Mouse (Mus musculus): ENCODE measurements around the gene Trim3. TPM values are rescaled to one million over a fixed set of nuclear protein-coding genes. Genes with fewer than 3 reads are reported as not detected.

Trim3 gene
- polyA plus RNA-seq (2012; rRNA removed), result 4.6 and 5.1 TPM in 2 replicates

DNA sequence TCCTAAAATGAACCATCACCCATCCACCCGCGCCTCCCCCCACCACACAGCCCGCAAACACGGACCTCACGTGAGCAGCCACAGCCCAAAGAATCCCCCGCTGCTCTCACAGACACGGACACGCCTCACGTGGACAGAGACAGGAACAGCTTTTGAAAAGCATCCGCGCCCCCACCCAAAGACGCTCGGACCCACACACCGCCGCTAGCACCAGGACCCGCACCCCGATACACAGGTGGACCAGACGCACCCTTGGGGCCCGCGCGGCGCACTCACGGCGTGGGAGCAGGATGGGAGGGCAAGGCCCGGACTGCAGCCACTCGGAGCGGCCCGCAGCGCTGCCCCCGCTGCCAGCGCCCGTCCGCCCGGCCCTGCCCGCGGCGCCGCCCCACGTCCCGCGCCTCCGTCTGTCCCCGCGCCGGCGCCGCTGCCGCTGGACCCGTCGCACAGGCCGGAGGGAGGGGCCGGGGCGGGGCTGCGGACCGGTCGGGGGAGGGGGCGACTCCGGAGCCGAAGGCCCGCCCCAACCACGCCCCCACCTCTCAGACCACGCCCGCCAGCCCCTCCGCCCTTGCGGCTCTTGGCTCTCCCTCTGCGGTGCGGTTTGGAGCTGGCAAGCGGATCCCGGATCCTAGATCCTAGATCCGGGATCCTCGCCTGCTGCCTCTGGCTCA, at the start of gene Trim3:
Trim3 (minus strand) TSS at position 445 of the 674 bp plus-strand sequence.
- peak within 1 kb of the TSS; percentile 55 for H3K27ac ChIP-seq (ENCODE audit: control insufficient read depth, insufficient read depth, low read depth, low read length)

GRCm38 (mm10) chr7:105650639-105651435, 17.5 kb upstream of the Trim3 start, which contains the start of gene Dnhd1:
TSS of gene Dnhd1 (plus strand) at chr7:105650827.
- Histone ChIP-seq H3K4me3 (ENCODE audit: control insufficient read depth, low read depth, low read length) (peak within 1 kb of the TSS; percentile 82), H3K27ac (ENCODE audit: control insufficient read depth, insufficient read depth, low read depth, low read length) (peak within 1 kb of the TSS; percentile 74), H3K4me1 (ENCODE audit: control insufficient read depth, insufficient read depth, low read length) (peaks cover 11% of the 10 kb centered on the region), H3K27me3 (ENCODE audit: control insufficient read depth, insufficient read depth, low read length) (no peaks in the 10 kb centered on the region), H3K36me3 (ENCODE audit: control insufficient read depth, insufficient read depth, low read length) (no peaks in the 10 kb centered on the region; the same call in none of the 2 replicates)
- TF ChIP-seq POLR2A (IDR thresholded peaks at IDR 0.05; ENCODE audit: control insufficient read depth, low read depth, low read length) (peak; percentile 68), CTCF (IDR thresholded peaks at IDR 0.05; ENCODE audit: control insufficient read depth, insufficient read depth, insufficient replicate concordance, low read depth, low read length) (peak; percentile 50; the same call in 1 of the 2 replicates)

More for the DNA sequence above, at the start of gene Trim3:
- peaks cover 7% of the 10 kb centered on the region for H3K4me1 ChIP-seq (ENCODE audit: control insufficient read depth, insufficient read depth, low read length)
- H3K27me3 ChIP-seq (ENCODE audit: control insufficient read depth, insufficient read depth, low read length), result no peaks in the 10 kb centered on the region; the same call in 1 of the 2 replicates
- H3K36me3 ChIP-seq (ENCODE audit: control insufficient read depth, insufficient read depth, low read length), result no peaks in the 10 kb centered on the region
- H3K4me3 ChIP-seq (ENCODE audit: control insufficient read depth, low read depth, low read length), result peak within 1 kb of the TSS; percentile 87
- TF ChIP-seq CTCF (IDR thresholded peaks at IDR 0.05; ENCODE audit: control insufficient read depth, insufficient read depth, insufficient replicate concordance, low read depth, low read length) (no peak), POLR2A (IDR thresholded peaks at IDR 0.05; ENCODE audit: control insufficient read depth, low read depth, low read length) (no peak)

DNA sequence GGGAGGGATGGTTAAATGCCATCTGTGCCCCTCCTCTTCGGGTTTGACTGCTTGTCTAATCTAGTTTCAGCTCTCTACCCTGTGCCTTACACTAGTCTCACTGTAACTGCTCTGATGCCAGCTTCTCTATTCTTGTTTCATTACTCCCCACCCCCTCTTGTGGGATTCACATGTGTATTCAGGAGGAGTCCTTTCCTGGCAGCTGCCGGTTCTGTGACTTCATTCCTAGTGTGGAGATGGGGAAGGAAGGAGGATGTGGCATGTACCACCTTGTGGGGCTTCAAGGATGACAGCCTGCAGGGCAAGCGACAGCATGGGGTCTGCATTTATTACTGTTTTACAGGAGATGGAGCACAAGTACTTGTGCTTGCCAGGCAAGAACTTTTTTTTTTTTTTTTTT, 8.6 kb upstream of the Trim3 start:
- H3K4me3 ChIP-seq (ENCODE audit: control insufficient read depth, low read depth, low read length), result no peak overlapping the region
- no peak for TF ChIP-seq CTCF (IDR thresholded peaks at IDR 0.05; ENCODE audit: control insufficient read depth, insufficient read depth, insufficient replicate concordance, low read depth, low read length)
- TF ChIP-seq POLR2A (IDR thresholded peaks at IDR 0.05; ENCODE audit: control insufficient read depth, low read depth, low read length), result no peak
- no peaks in the 10 kb centered on the region for H3K36me3 ChIP-seq (ENCODE audit: control insufficient read depth, insufficient read depth, low read length)
- no peaks in the 10 kb centered on the region for H3K27me3 ChIP-seq (ENCODE audit: control insufficient read depth, insufficient read depth, low read length)
- H3K4me1 ChIP-seq (ENCODE audit: control insufficient read depth, insufficient read depth, low read length), result peaks cover 13% of the 10 kb centered on the region
- H3K27ac ChIP-seq (ENCODE audit: control insufficient read depth, insufficient read depth, low read depth, low read length), result no peak overlapping the region

DNA sequence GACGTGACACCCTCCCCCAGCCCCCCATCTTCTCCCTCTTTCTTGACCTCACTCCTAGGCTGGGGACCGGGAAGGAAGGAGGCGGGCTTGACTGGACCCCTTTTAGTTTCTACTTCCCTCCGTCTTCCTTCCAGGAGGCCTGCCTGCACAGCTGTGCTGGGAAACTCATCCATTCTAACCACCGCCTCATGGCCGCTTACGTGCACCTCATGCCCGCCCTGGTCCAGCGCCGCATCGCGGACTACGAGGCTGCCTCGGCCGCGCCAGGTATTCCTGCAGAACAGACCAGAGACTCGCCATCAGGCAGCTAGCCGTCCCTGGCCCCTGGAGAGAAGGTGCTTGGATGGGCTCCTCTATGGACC, 7.5 kb upstream of the Trim3 start:
- H3K27ac ChIP-seq (ENCODE audit: control insufficient read depth, insufficient read depth, low read depth, low read length), result peak overlapping the region; percentile 81
- H3K27me3 ChIP-seq (ENCODE audit: control insufficient read depth, insufficient read depth, low read length), result no peaks in the 10 kb centered on the region
- TF ChIP-seq POLR2A (IDR thresholded peaks at IDR 0.05; ENCODE audit: control insufficient read depth, low read depth, low read length) (no peak), CTCF (IDR thresholded peaks at IDR 0.05; ENCODE audit: control insufficient read depth, insufficient read depth, insufficient replicate concordance, low read depth, low read length) (no peak)
- H3K4me1 ChIP-seq (ENCODE audit: control insufficient read depth, insufficient read depth, low read length), result peaks cover 13% of the 10 kb centered on the region
- H3K4me3 ChIP-seq (ENCODE audit: control insufficient read depth, low read depth, low read length), result peak overlapping the region; percentile 96
- no peaks in the 10 kb centered on the region for H3K36me3 ChIP-seq (ENCODE audit: control insufficient read depth, insufficient read depth, low read length)

DNA sequence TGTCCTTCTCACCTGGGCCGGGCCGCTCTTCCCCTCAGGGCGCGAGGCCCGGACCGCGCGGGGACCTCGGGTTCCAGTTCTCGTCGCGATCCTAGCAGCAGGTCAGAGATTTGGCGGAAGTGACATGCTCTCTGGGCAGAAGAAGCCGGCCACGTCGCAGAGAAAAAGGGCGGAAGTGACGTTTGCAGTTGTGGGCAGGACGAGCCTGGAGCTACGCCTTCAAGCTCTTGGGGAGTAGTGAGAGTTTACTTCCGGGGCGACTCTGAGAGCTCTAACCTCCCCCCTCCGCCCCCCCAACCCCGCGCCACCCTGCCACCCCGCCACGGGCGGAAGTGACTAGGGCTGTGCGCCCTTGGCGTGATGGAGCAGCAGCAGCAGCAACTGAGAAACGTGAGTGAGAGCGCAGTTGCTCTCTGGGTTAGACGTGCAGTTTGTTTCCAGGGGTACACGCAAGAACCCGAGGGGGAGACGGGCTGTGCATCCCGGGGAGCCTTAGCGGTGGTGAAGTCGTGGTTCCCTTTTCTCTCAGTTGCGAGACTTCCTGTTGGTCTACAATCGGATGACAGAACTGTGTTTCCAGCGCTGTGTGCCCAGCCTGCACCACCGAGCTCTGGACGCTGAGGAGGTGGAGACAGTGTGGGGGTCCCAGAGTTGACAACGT, 7.0 kb upstream of the Trim3 start, which contains the start of the genes Arfip2 and Gm45799:
Arfip2 (minus strand) TSS at position 184 of the 661 bp plus-strand sequence.
Gm45799 (plus strand) TSS at position 320 of the 661 bp plus-strand sequence.
- Histone ChIP-seq H3K4me1 (ENCODE audit: control insufficient read depth, insufficient read depth, low read length) (peaks cover 13% of the 10 kb centered on the region), H3K27ac (ENCODE audit: control insufficient read depth, insufficient read depth, low read depth, low read length) (peak within 1 kb of the TSS; percentile 81), H3K27me3 (ENCODE audit: control insufficient read depth, insufficient read depth, low read length) (no peaks in the 10 kb centered on the region), H3K4me3 (ENCODE audit: control insufficient read depth, low read depth, low read length) (peak within 1 kb of the TSS; percentile 96), H3K36me3 (ENCODE audit: control insufficient read depth, insufficient read depth, low read length) (no peaks in the 10 kb centered on the region)
- TF ChIP-seq CTCF (IDR thresholded peaks at IDR 0.05; ENCODE audit: control insufficient read depth, insufficient read depth, insufficient replicate concordance, low read depth, low read length) (no peak), POLR2A (IDR thresholded peaks at IDR 0.05; ENCODE audit: control insufficient read depth, low read depth, low read length) (peak; percentile 85)

GRCm38 (mm10) chr7:105639756-105640155, 6.4 kb upstream of the Trim3 start, which contains the start of gene Timm10b:
TSS of gene Timm10b (plus strand) at chr7:105640056.
- Histone ChIP-seq H3K36me3 (ENCODE audit: control insufficient read depth, insufficient read depth, low read length) (no peaks in the 10 kb centered on the region), H3K4me3 (ENCODE audit: control insufficient read depth, low read depth, low read length) (peak within 1 kb of the TSS; percentile 96), H3K27me3 (ENCODE audit: control insufficient read depth, insufficient read depth, low read length) (no peaks in the 10 kb centered on the region), H3K27ac (ENCODE audit: control insufficient read depth, insufficient read depth, low read depth, low read length) (peak within 1 kb of the TSS; percentile 81), H3K4me1 (ENCODE audit: control insufficient read depth, insufficient read depth, low read length) (peaks cover 13% of the 10 kb centered on the region)
- no peak for TF ChIP-seq CTCF (IDR thresholded peaks at IDR 0.05; ENCODE audit: control insufficient read depth, insufficient read depth, insufficient replicate concordance, low read depth, low read length)
- TF ChIP-seq POLR2A (IDR thresholded peaks at IDR 0.05; ENCODE audit: control insufficient read depth, low read depth, low read length), result no peak
